Mouse (Mus musculus): ENCODE measurements at regions not wholly inside any gene's neighbourhood (a gene's known extent, or its start where the extent isn't known, plus 50 kb on each side); places are given as distances from the start of the nearest gene placed in this dataset.
"Not testable (repeated sequence)": the region's sequence is repeated elsewhere in the genome, so short reads cannot be mapped to it uniquely, and the experiment has no call there.

- not testable (repeated sequence) for H3K27me3 ChIP-seq (ENCODE audit: control insufficient read depth, insufficient read depth, low read length); H3K27ac ChIP-seq (replicated peaks; ENCODE audit: insufficient read depth, low read depth, low read length); H3K36me3 ChIP-seq (ENCODE audit: control insufficient read depth, insufficient read depth, low read length); DNase-seq (ENCODE audit: extremely low read depth, low read depth, low spot score); H3K4me1 ChIP-seq (ENCODE audit: control insufficient read depth, insufficient read depth, low read length); H3K9ac ChIP-seq (ENCODE audit: low read depth, low read length); H3K79me2 ChIP-seq (ENCODE audit: control insufficient read depth, insufficient read depth, low read length); H3K4me3 ChIP-seq (ENCODE audit: insufficient read depth, low read depth, low read length)
Measured at GRCm38 (mm10) chr13:12726831-12727230, 73.0 kb downstream of the Prl2c3 start.

GRCm38 (mm10) chr13:12717972-12718546 is 81.8 kb downstream of the Prl2c3 start:
- 84% methylated on average over 7 of the region's 7 CpGs for WGBS
- not testable (repeated sequence) for H3K27ac ChIP-seq (replicated peaks; ENCODE audit: insufficient read depth, low read depth, low read length); H3K27me3 ChIP-seq (ENCODE audit: control insufficient read depth, insufficient read depth, low read length); DNase-seq (ENCODE audit: extremely low read depth, low read depth, low spot score); H3K79me2 ChIP-seq (ENCODE audit: control insufficient read depth, insufficient read depth, low read length); H3K4me3 ChIP-seq (ENCODE audit: insufficient read depth, low read depth, low read length); H3K36me3 ChIP-seq (ENCODE audit: control insufficient read depth, insufficient read depth, low read length); H3K4me1 ChIP-seq (ENCODE audit: control insufficient read depth, insufficient read depth, low read length); H3K9ac ChIP-seq (ENCODE audit: low read depth, low read length)

DNA sequence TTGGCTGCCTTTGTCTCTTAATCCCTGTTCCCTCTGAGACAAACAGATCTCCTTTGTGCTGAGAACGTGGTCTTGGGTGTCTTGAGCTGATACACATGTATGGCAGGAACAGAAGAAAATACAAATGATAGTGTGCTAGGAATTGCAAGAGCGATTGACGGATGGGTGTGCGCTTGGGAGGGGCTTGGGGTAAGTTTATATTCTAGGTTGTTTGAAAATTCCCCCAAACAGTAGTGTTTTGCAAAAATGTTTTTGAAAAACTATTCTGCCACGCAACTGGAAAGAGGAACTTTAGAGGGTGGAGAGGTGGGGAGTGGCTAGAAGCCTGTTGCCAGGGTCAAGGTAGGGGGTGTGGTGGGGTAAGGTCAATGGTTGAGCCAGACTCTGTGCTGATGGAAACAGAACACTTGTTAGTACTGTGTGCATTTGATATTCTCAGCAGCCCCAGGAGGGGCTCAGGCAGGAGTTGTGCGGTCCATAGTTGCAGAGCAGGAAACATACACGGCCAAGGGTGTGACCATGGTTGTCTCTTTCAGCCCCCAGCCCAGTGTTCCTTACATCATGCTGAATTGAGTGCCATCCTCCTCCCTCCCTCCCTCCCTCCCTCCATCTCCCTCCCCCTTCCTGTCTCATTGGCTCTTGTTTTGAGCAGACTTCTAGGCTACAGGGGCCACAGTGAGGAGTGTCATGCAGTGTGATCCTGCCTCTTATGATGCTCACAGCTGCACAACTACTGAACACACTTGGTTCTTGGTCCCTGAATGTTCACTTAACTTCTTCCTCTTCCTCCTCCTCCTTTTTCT is 88.2 kb downstream of the Prl2c3 start:
- Histone ChIP-seq H3K9ac (ENCODE audit: low read depth, low read length) (no peak overlapping the region), H3K4me1 (ENCODE audit: control insufficient read depth, insufficient read depth, low read length) (no peaks in the 10 kb centered on the region), H3K79me2 (ENCODE audit: control insufficient read depth, insufficient read depth, low read length) (no peaks in the 10 kb centered on the region), H3K36me3 (ENCODE audit: control insufficient read depth, insufficient read depth, low read length) (no peaks in the 10 kb centered on the region), H3K27ac (replicated peaks; ENCODE audit: insufficient read depth, low read depth, low read length) (no peak overlapping the region), H3K27me3 (ENCODE audit: control insufficient read depth, insufficient read depth, low read length) (no peaks in the 10 kb centered on the region), H3K4me3 (ENCODE audit: insufficient read depth, low read depth, low read length) (no peak overlapping the region)
- no peak for DNase-seq (ENCODE audit: extremely low read depth, low read depth, low spot score)
- 68% methylated on average over 7 of the region's 7 CpGs for WGBS
- TF ChIP-seq CTCF (IDR thresholded peaks at IDR 0.05; ENCODE audit: low read depth, low read length) = no peak
- no peak for TF ChIP-seq POLR2A (IDR thresholded peaks at IDR 0.05; ENCODE audit: extremely low read depth, insufficient read depth, low read length)

GRCm38 (mm10) chr13:12702804-12703612 is 96.9 kb downstream of the Prl2c3 start:
- not testable (repeated sequence) for H3K27me3 ChIP-seq (ENCODE audit: control insufficient read depth, insufficient read depth, low read length); H3K27ac ChIP-seq (replicated peaks; ENCODE audit: insufficient read depth, low read depth, low read length); H3K36me3 ChIP-seq (ENCODE audit: control insufficient read depth, insufficient read depth, low read length); H3K4me1 ChIP-seq (ENCODE audit: control insufficient read depth, insufficient read depth, low read length); H3K9ac ChIP-seq (ENCODE audit: low read depth, low read length); H3K79me2 ChIP-seq (ENCODE audit: control insufficient read depth, insufficient read depth, low read length); DNase-seq (ENCODE audit: extremely low read depth, low read depth, low spot score)
- H3K4me3 ChIP-seq (ENCODE audit: insufficient read depth, low read depth, low read length) = peak overlapping the region; percentile 30; the same call in 1 of the 2 replicates
- WGBS = 3% methylated on average over 15 of the region's 27 CpGs

DNA sequence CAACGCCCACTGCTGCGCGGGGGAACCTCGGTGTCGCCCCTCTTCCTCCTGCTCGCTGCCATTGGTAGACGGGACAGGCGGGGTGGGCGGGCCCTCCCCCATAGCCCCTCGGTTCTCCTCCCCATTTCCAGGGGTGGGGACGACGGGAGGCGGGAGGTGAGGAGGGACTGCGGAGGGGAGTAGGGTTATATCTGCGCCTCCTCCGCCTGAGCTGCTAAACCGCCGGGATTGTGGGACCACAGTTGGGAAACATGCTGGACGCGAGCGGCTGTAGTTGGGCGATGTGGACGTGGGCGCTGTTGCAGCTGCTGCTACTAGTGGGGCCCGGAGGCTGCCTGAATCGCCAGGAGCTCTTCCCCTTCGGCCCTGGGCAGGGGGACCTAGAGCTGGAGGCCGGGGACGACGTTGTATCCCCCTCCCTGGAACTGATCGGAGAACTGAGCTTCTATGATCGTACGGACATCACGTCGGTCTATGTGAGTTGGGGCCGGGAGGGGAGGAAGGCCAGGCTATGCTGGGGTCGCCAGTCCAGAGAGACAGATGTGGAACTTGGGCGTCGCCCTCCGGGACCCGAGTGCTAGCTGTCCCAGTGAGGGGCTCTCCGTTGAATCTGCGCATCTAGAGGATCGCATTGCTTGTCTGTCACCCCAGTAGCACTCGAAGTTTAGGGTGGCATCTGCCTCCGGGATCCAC is 97.6 kb downstream of the Prl2c3 start:
- H3K36me3 ChIP-seq (ENCODE audit: control insufficient read depth, insufficient read depth, low read length); H3K27me3 ChIP-seq (ENCODE audit: control insufficient read depth, insufficient read depth, low read length); H3K9ac ChIP-seq (ENCODE audit: low read depth, low read length); H3K4me1 ChIP-seq (ENCODE audit: control insufficient read depth, insufficient read depth, low read length); H3K27ac ChIP-seq (replicated peaks; ENCODE audit: insufficient read depth, low read depth, low read length); H3K79me2 ChIP-seq (ENCODE audit: control insufficient read depth, insufficient read depth, low read length); DNase-seq (ENCODE audit: extremely low read depth, low read depth, low spot score): not testable (repeated sequence)
- WGBS = 1% methylated on average over 32 of the region's 46 CpGs
- H3K4me3 ChIP-seq (ENCODE audit: insufficient read depth, low read depth, low read length) = peak overlapping the region; percentile 41; the same call in 1 of the 2 replicates

GRCm38 (mm10) chr13:12693593-12694118 is 106.2 kb downstream of the Prl2c3 start:
- WGBS = 58% methylated on average over 5 of the region's 7 CpGs
- not testable (repeated sequence) for H3K79me2 ChIP-seq (ENCODE audit: control insufficient read depth, insufficient read depth, low read length); H3K27me3 ChIP-seq (ENCODE audit: control insufficient read depth, insufficient read depth, low read length); H3K4me3 ChIP-seq (ENCODE audit: insufficient read depth, low read depth, low read length); H3K36me3 ChIP-seq (ENCODE audit: control insufficient read depth, insufficient read depth, low read length); DNase-seq (ENCODE audit: extremely low read depth, low read depth, low spot score); H3K9ac ChIP-seq (ENCODE audit: low read depth, low read length); H3K4me1 ChIP-seq (ENCODE audit: control insufficient read depth, insufficient read depth, low read length); H3K27ac ChIP-seq (replicated peaks; ENCODE audit: insufficient read depth, low read depth, low read length)

DNA sequence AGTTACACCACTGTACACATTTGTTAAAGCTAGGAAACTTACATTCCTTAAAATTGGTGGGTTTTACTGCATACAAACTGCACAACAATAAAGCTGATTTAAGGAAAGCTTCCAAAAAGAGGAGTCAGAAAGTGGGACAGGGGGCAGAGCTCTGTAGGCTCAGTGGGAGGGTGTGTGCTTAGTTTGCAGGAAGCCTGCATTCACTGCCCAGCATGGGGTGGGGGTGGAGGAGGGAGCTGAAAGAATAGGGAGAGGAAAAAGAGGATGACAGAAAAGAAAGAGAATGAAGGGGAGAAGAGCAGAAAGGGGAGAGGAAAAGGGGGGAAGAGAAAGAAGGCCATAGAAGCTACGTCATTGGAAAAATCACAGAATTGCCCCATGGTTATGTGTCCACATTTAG is 111.1 kb downstream of the Prl2c3 start:
- not testable (repeated sequence) for H3K9ac ChIP-seq (ENCODE audit: low read depth, low read length); DNase-seq (ENCODE audit: extremely low read depth, low read depth, low spot score)

GRCm38 (mm10) chr13:12688149-12688548 is 111.7 kb downstream of the Prl2c3 start:
- H3K9ac ChIP-seq (ENCODE audit: low read depth, low read length); H3K4me1 ChIP-seq (ENCODE audit: control insufficient read depth, insufficient read depth, low read length); H3K27me3 ChIP-seq (ENCODE audit: control insufficient read depth, insufficient read depth, low read length); H3K27ac ChIP-seq (replicated peaks; ENCODE audit: insufficient read depth, low read depth, low read length); H3K36me3 ChIP-seq (ENCODE audit: control insufficient read depth, insufficient read depth, low read length); DNase-seq (ENCODE audit: extremely low read depth, low read depth, low spot score); H3K79me2 ChIP-seq (ENCODE audit: control insufficient read depth, insufficient read depth, low read length); H3K4me3 ChIP-seq (ENCODE audit: insufficient read depth, low read depth, low read length): not testable (repeated sequence)
- 9% methylated on average over 3 of the region's 5 CpGs for WGBS

More for the DNA sequence above, 111.1 kb downstream of the Prl2c3 start:
- H3K36me3 ChIP-seq (ENCODE audit: control insufficient read depth, insufficient read depth, low read length); H3K4me3 ChIP-seq (ENCODE audit: insufficient read depth, low read depth, low read length); H3K27ac ChIP-seq (replicated peaks; ENCODE audit: insufficient read depth, low read depth, low read length); H3K79me2 ChIP-seq (ENCODE audit: control insufficient read depth, insufficient read depth, low read length); H3K4me1 ChIP-seq (ENCODE audit: control insufficient read depth, insufficient read depth, low read length); H3K27me3 ChIP-seq (ENCODE audit: control insufficient read depth, insufficient read depth, low read length): not testable (repeated sequence)
- no CpG with 5 or more reads among the region's 1 CpGs for WGBS
